Mouse (Mus musculus): Measurements from ENCODE around the gene Mrpl58.

The Mrpl58 gene

DNA sequence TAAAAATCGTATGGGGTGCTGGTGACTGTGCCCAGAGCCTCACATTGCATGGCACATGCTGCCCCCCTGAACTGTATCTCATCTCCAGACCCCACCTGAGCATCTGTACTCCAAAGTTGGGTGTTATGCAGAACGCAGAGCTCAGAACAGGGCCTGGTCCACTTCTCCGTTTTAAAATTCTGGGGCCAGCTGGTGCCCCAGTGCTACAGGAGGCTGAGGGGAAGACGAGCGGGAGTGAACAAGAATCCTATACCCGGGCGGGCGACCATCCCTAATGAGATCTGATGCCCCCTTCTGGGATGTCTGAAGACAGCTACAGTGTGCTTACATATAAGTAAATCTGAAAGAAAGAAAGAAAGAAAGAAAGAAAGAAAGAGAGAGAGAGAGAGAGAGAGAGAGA lies 57.4 kb downstream of the Mrpl58 start:
- peak in 1 of 2 experiments; percentile 42 for DNase-seq

- no peak for DNase-seq
Measured at GRCm38 (mm10) chr11:115461846-115462242, 58.3 kb downstream of the Mrpl58 start.

Measured in kidney, postnatal 4 days (tissue).